31 mouse cellular contexts compared by ENCODE assay signal in genomic region chr6:72268149-72268847, GRCm38 (mm10). TPM values are rescaled to one million over a fixed set of nuclear protein-coding genes. Genes with fewer than 3 reads are reported as not detected.
DNase-seq lines count a peak whose midpoint lies in the region; ATAC-seq and TF ChIP-seq lines count a peak whose summit lies in the region.
"Had no signal": no experiment of that assay in that cellular context is flagged by ENCODE, and none has a peak within 500 bp of the region (broad histone marks: within the 10 kb centered on the region; RNA-seq: fewer than 3 reads in every experiment).

No protein-coding gene starts in this region.

- H3K4me3 ChIP-seq in hindbrain, postnatal 0 days (ENCODE audit: low read length), result no peak overlapping the region
- no peak overlapping the region for H3K4me3 ChIP-seq in hindbrain, embryonic 14.5 days (replicated peaks; ENCODE audit: low read length)
- no peak overlapping the region for H3K4me3 ChIP-seq in midbrain, embryonic 14.5 days (replicated peaks; ENCODE audit: low read depth, low read length)
- no peak overlapping the region for H3K4me3 ChIP-seq in midbrain, embryonic 15.5 days
- H3K4me3 ChIP-seq: forebrain, embryonic 10.5 days; forebrain, embryonic 13.5 days; heart, embryonic 12.5 days; heart, embryonic 15.5 days; hindbrain, embryonic 10.5 days; hindbrain, embryonic 15.5 days had no signal

- peak; percentile 78 for ATAC-seq in hindbrain, postnatal 0 days
- no peak for ATAC-seq in hindbrain, embryonic 14.5 days (ENCODE audit: low FRiP score)
- no peak for ATAC-seq in midbrain, embryonic 14.5 days (ENCODE audit: low FRiP score, low TSS enrichment)
- ATAC-seq in midbrain, embryonic 15.5 days (replicated peaks), result no peak
- ATAC-seq: activated CD4-positive, CD25-positive, alpha-beta regulatory T cell, adult 4 months; forebrain, embryonic 13.5 days; forebrain, embryonic 16.5 days; inflammation-experienced regulatory T-cells, adult 6 months had no signal

- peak; percentile 76 to 80 for DNase-seq in cerebellum, postnatal 10 days
- DNase-seq in cerebellum, adult 11 months, result no peak
- peak; percentile 70 for DNase-seq in hindbrain, postnatal 0 days (ENCODE audit: low spot score)
- no peak for DNase-seq in hindbrain, embryonic 14.5 days (ENCODE audit: low spot score)
- peak; percentile 27 for DNase-seq in midbrain, embryonic 14.5 days
- peak; percentile 58 for DNase-seq in retina, postnatal 1 day
- DNase-seq in thymus, adult 18-20 months, result no peak
- DNase-seq: adrenal gland, postnatal 10 days; adrenal gland, postnatal 36 days; cerebellum, adult 11-12 months; cerebellum, adult 8-10 months; gastrocnemius, postnatal 10 days; gastrocnemius, postnatal 36 days; heart, postnatal 10 days; heart, postnatal 36 days had no signal

- no peak for TF ChIP-seq CTCF in hindbrain, postnatal 0 days (IDR thresholded peaks at IDR 0.05; ENCODE audit: low read depth)

- 0 out of 2 replicates have a peak, but pooled peaks cover 6% of the 10 kb centered on the region for H3K4me1 ChIP-seq in hindbrain, postnatal 0 days (ENCODE audit: insufficient read depth, low read length)
- H3K4me1 ChIP-seq in hindbrain, embryonic 14.5 days (replicated peaks; ENCODE audit: control insufficient read depth, insufficient read depth, low read length), result no peaks in the 10 kb centered on the region
- no peaks in the 10 kb centered on the region for H3K4me1 ChIP-seq in midbrain, embryonic 14.5 days (ENCODE audit: control insufficient read depth, insufficient read depth, low read length)
- no peaks in the 10 kb centered on the region for H3K4me1 ChIP-seq in midbrain, embryonic 15.5 days

- 53% methylated on average over 9 of the region's 9 CpGs for WGBS in hindbrain, postnatal 0 days
- 66% methylated on average over 9 of the region's 9 CpGs for WGBS in hindbrain, embryonic 14.5 days
- 55% methylated on average over 9 of the region's 9 CpGs for WGBS in midbrain, embryonic 14.5 days
- 62% methylated on average over 9 of the region's 9 CpGs for WGBS in midbrain, embryonic 15.5 days

- H3K27ac ChIP-seq in hindbrain, postnatal 0 days, result peak overlapping the region; percentile 37; the same call in 1 of the 2 replicates
- no peak overlapping the region for H3K27ac ChIP-seq in hindbrain, embryonic 14.5 days
- H3K27ac ChIP-seq in midbrain, embryonic 14.5 days (replicated peaks; ENCODE audit: low read depth, low read length), result no peak overlapping the region
- H3K27ac ChIP-seq in midbrain, embryonic 15.5 days, result no peak overlapping the region
- H3K27ac ChIP-seq: forebrain, embryonic 10.5 days; forebrain, embryonic 13.5 days; heart, embryonic 15.5 days; hindbrain, embryonic 10.5 days; hindbrain, embryonic 15.5 days had no signal

- no peaks in the 10 kb centered on the region for H3K9me3 ChIP-seq in hindbrain, postnatal 0 days (ENCODE audit: low read length)
- no peaks in the 10 kb centered on the region for H3K9me3 ChIP-seq in hindbrain, embryonic 14.5 days (ENCODE audit: control insufficient read depth, low read length)
- H3K9me3 ChIP-seq in midbrain, embryonic 14.5 days (ENCODE audit: control insufficient read depth, low read length), result no peaks in the 10 kb centered on the region
- no peaks in the 10 kb centered on the region for H3K9me3 ChIP-seq in midbrain, embryonic 15.5 days
- H3K9me3 ChIP-seq: forebrain, embryonic 10.5 days; forebrain, embryonic 13.5 days; heart, embryonic 12.5 days; heart, embryonic 15.5 days; hindbrain, embryonic 10.5 days; hindbrain, embryonic 15.5 days had no signal

- H3K9ac ChIP-seq in hindbrain, postnatal 0 days (replicated peaks; ENCODE audit: low read length), result no peak overlapping the region
- no peak overlapping the region for H3K9ac ChIP-seq in hindbrain, embryonic 14.5 days
- H3K9ac ChIP-seq in midbrain, embryonic 14.5 days (replicated peaks; ENCODE audit: low read length), result no peak overlapping the region
- no peak overlapping the region for H3K9ac ChIP-seq in midbrain, embryonic 15.5 days
- H3K9ac ChIP-seq: forebrain, embryonic 13.5 days; heart, embryonic 12.5 days; heart, embryonic 15.5 days; hindbrain, embryonic 15.5 days had no signal

- no peaks in the 10 kb centered on the region for H3K36me3 ChIP-seq in hindbrain, postnatal 0 days (ENCODE audit: insufficient read depth, low read length)
- no peaks in the 10 kb centered on the region for H3K36me3 ChIP-seq in hindbrain, embryonic 14.5 days (replicated peaks; ENCODE audit: control insufficient read depth, insufficient read depth)
- H3K36me3 ChIP-seq in midbrain, embryonic 14.5 days (ENCODE audit: control insufficient read depth, insufficient read depth, low read length), result no peaks in the 10 kb centered on the region
- no peaks in the 10 kb centered on the region for H3K36me3 ChIP-seq in midbrain, embryonic 15.5 days (replicated peaks)
- H3K36me3 ChIP-seq: forebrain, embryonic 10.5 days; heart, embryonic 12.5 days; heart, embryonic 15.5 days; hindbrain, embryonic 10.5 days; hindbrain, embryonic 15.5 days had no signal

- no peak overlapping the region for H3K4me2 ChIP-seq in hindbrain, postnatal 0 days (ENCODE audit: low read depth, low read length)
- no peak overlapping the region for H3K4me2 ChIP-seq in hindbrain, embryonic 14.5 days (replicated peaks)
- H3K4me2 ChIP-seq in midbrain, embryonic 14.5 days (ENCODE audit: low read length), result no peak overlapping the region
- H3K4me2 ChIP-seq in midbrain, embryonic 15.5 days, result no peak overlapping the region
- H3K4me2 ChIP-seq: forebrain, embryonic 13.5 days; heart, embryonic 12.5 days; heart, embryonic 15.5 days; hindbrain, embryonic 15.5 days had no signal

- no peaks in the 10 kb centered on the region for H3K27me3 ChIP-seq in hindbrain, postnatal 0 days (ENCODE audit: insufficient read depth, low read length)
- no peaks in the 10 kb centered on the region for H3K27me3 ChIP-seq in hindbrain, embryonic 14.5 days (ENCODE audit: control insufficient read depth, insufficient read depth, low read length)
- H3K27me3 ChIP-seq in midbrain, embryonic 14.5 days (ENCODE audit: control insufficient read depth, insufficient read depth, low read length), result no peaks in the 10 kb centered on the region
- H3K27me3 ChIP-seq in midbrain, embryonic 15.5 days (replicated peaks), result no peaks in the 10 kb centered on the region
- H3K27me3 ChIP-seq: forebrain, embryonic 13.5 days; heart, embryonic 12.5 days; heart, embryonic 15.5 days; hindbrain, embryonic 15.5 days had no signal

RNA-seq across cellular contexts. Expression of gene Atoh8, which starts 32.9 kb away (rescaled TPM):
- total RNA-seq in hindbrain, postnatal 0 days (2014; rRNA removed), result 6.5 and 8.1 TPM in 2 replicates
- 3.8 and 5.2 TPM in 2 replicates for polyA plus RNA-seq in hindbrain, postnatal 0 days (2015; fragmentation: Nextera tagmentation; extraction: Ambion mirVana)
- 3.0 and 3.3 TPM in 2 replicates for polyA plus RNA-seq in hindbrain, embryonic 14.5 days (2014; fragmentation: Nextera tagmentation; extraction: Ambion mirVana)
- polyA plus RNA-seq in midbrain, embryonic 14.5 days (2014; fragmentation: Nextera tagmentation; extraction: Ambion mirVana), result 1.8 and 2.4 TPM in 2 replicates
- polyA plus RNA-seq in midbrain, embryonic 15.5 days (2015; fragmentation: Nextera tagmentation; extraction: Ambion mirVana), result 1.9 and 2.2 TPM in 2 replicates
- total RNA-seq: granulocyte monocyte progenitor cell, adult 5-6 weeks had no signal
- polyA plus RNA-seq: activated CD4-positive, CD25-positive, alpha-beta regulatory T cell, adult 4 months; inflammation-experienced regulatory T-cells, adult 6 months had no signal

RNA-seq across cellular contexts. Expression of gene Sftpb, which starts 36.1 kb away (rescaled TPM):
- 1.4 TPM in 1 of 2 replicates, not detected in the other for total RNA-seq in hindbrain, postnatal 0 days (2014; rRNA removed)
- polyA plus RNA-seq in hindbrain, postnatal 0 days (2015; fragmentation: Nextera tagmentation; extraction: Ambion mirVana), result 0.18 and 0.29 TPM in 2 replicates
- 0.37 and 0.55 TPM in 2 replicates for polyA plus RNA-seq in hindbrain, embryonic 14.5 days (2014; fragmentation: Nextera tagmentation; extraction: Ambion mirVana)
- not detected in 2 replicates for polyA plus RNA-seq in midbrain, embryonic 14.5 days (2014; fragmentation: Nextera tagmentation; extraction: Ambion mirVana)
- polyA plus RNA-seq in midbrain, embryonic 15.5 days (2015; fragmentation: Nextera tagmentation; extraction: Ambion mirVana), result 0.23 and 0.51 TPM in 2 replicates
- total RNA-seq: adrenal gland, adult 18-20 months; adrenal gland, postnatal 36 days; ES-E14; gastrocnemius, adult 18-20 months; gastrocnemius, postnatal 10 days; gastrocnemius, postnatal 36 days; granulocyte monocyte progenitor cell, adult 5-6 weeks; heart, postnatal 10 days; heart, postnatal 36 days had no signal
- polyA plus RNA-seq: activated CD4-positive, CD25-positive, alpha-beta regulatory T cell, adult 4 months; embryonic facial prominence, embryonic 11.5 days; embryonic facial prominence, embryonic 14.5 days; forebrain, embryonic 10.5 days; forebrain, embryonic 13.5 days; heart, embryonic 12.5 days; hindbrain, embryonic 10.5 days; inflammation-experienced regulatory T-cells, adult 6 months had no signal

Comparison
In these comparisons a context has a peak if more than half of its experiments do, and no peak if none do; other contexts are left out.
1. DNase-seq: peak in cerebellum, postnatal 10 days (2 of 2), hindbrain, postnatal 0 days (single experiment), midbrain, embryonic 14.5 days (single experiment) and retina, postnatal 1 day (single experiment); none in cerebellum, adult 11 months (single experiment), hindbrain, embryonic 14.5 days (single experiment) and thymus, adult 18-20 months (0 of 2).